Mouse (Mus musculus) layer of hippocampus, adult 8-10 months (tissue): ENCODE data around the gene Gzmk. TPM values are rescaled to one million over a fixed set of nuclear protein-coding genes. Genes with fewer than 3 reads are reported as not detected.

Experiments
- DNase-seq, 2 experiments: peaks; one replicate each; pipeline ENCODE4 v3.0.0; 2022; ENCODE audit warnings: low spot score in 2 of 2
- total RNA-seq, 4 experiments: library from RNA; stranded (reverse); gene quantifications; 2 replicates each; pipeline ENCODE4 v1.2.4; 2022

Gene Gzmk
- total RNA-seq, 4 experiments from 2014 or later, result 0.25 to 0.43 (median 0.38) TPM; not detected in 1

DNA sequence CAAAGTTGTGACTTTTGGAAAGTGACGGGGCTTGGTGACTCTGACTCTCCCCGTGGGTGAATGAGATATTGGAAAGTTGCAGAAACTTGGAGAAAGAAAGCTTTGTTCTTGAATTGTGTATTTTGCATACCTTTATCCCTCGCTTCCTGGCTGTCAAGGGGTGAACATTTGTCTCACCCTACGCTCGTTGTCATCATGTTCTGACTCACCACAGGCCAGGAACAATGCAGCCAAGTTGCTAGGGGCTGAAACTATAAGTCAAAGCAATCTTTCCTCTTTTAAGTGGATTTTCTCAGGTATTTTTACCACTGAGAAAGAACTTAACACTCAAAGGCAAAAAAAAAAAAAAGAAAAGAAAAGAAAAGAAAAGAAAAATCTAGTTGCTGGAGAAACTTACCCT is 22.6 kb downstream of the Gzmk start:
- DNase-seq, result no peak

- no peak for DNase-seq
These were observed 23.5 kb downstream of the Gzmk start for GRCm38 (mm10) chr13:113202184-113202583.

DNA sequence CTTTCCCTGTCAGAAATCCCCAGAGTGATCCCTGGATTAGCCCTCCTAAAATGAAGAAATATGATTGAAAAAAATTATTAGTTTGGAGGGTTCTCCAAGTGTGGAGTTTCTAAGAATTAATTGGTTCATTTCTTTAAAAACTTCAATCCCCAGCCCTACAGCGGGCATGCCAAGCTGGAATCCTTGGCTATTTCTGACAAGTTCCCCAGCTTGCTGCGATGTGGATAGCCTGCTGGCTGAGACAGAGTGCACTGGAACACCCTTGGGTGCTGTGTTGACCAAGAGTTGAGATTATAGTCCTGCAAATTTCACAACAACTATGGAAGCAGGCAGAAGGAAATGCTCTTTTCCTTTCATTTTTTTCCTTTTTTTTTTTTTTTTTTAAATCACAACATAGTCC is 24.1 kb downstream of the Gzmk start:
- no peak for DNase-seq

- no peak for DNase-seq
These were observed 25.0 kb downstream of the Gzmk start for GRCm38 (mm10) chr13:113200726-113201125.

GRCm38 (mm10) chr13:113199331-113199730 is 26.4 kb downstream of the Gzmk start:
- no peak for DNase-seq

DNA sequence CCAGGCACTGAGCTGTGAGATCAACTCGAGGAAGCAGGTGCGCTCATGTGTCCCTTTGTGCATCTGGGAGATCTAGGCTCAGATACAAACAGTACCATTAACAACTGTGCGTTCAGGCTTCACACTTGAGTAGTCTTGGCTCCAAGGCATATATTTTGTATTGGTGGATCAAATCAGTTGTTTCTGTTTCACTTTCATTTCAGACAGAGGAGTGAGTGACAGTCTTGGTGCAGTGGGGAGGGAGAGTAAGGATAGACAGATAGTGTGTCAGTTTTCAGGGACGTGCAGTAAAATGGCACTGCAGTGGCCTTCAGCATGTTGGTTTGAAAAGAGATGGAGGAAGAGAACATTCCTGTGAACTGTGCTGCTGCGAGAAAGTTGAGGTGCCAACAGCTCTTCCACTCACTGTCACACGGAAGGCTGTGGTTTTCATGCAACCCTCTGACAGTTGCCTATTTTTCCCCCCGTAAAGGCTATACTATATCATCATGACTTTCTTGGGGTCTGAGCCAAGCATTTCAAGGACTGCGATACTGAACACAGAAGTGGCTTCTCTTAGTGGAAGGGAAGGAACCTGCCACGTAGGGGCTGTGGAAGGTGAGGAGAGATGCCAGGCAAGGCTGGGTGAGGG is 27.7 kb downstream of the Gzmk start:
- DNase-seq, result no peak

DNA sequence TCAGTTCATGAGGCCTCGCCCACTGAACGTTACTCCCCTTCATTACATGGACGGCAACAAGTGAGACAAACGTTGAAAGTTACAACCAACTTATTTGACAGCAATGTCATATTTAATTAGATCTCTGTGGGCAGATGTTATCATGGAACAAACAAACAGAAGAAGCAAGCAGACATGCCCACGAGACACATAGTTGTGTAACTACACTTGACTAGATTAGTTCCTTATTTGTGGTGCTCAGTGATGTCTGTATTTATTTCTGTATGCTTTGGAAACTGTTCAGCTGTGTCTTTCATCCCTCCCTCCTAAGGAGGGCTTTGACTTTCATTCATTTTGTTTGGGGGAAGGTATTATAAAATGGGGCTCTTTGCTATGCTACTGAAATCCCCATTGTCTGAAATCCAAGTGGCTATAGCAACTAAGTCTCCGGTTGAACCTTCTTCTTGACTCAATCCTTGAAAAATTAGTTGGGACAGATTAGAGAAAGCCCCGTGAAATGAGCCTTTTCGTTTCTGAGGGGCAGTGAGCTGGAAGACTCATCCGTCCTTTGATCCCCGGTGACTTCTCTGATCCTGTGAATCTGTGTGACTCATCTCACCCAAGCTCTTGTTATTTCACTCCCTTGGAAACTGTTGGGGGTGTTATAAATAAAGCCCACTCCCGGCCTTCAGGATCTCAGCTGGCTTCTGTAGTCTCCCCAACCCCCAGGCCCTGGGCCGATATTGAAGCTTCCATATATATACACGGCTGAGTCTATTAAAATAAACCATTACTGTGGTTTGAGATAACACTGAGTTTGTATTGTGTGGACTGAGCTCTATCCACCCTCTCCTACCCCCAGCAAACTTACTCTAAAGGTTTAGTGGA is 28.7 kb downstream of the Gzmk start:
- DNase-seq, result no peak

GRCm38 (mm10) chr13:113183720-113184119 is 42.0 kb downstream of the Gzmk start:
- no peak for DNase-seq

- no peak for DNase-seq
These were observed 42.4 kb downstream of the Gzmk start for GRCm38 (mm10) chr13:113183310-113183709.

DNA sequence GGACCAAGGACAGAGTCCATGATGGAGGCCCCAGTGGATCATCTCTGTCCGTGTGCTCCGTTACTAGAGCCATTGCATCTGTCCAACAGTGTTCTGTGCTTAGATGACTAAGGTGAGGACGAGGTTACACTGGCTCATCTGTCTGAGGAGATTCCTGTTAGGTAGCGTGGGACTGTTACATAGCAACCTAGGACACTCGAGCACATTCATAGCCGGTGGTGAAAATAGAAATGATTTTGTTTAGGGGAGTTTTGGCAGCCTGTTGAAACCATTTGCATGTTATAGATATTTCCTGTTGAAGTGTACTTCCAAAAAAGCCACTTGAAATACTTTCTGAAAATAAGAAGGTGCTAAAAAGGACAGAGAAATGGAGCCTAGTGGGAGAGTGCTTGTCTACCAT is 51.5 kb downstream of the Gzmk start:
- DNase-seq, result no peak

DNA sequence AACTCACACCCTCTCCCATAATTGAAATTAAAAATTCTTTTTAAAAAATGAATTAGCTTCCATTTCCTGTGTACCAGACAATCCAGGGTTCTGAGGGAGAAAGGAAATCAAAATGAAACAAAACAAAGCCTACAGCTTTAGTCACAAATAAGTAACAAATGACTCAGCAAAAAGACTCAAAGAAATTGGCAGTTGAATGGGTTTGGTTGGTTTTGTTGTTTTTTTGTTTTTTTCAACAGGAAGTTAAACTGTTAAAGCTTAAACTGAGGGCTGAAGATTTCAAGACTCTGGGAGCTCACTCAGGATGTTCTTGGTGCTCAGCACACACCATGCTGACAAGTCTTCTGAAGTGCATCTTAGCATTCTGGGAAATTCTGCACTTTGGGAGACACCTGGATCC is 55.5 kb downstream of the Gzmk start:
- DNase-seq, result no peak

DNA sequence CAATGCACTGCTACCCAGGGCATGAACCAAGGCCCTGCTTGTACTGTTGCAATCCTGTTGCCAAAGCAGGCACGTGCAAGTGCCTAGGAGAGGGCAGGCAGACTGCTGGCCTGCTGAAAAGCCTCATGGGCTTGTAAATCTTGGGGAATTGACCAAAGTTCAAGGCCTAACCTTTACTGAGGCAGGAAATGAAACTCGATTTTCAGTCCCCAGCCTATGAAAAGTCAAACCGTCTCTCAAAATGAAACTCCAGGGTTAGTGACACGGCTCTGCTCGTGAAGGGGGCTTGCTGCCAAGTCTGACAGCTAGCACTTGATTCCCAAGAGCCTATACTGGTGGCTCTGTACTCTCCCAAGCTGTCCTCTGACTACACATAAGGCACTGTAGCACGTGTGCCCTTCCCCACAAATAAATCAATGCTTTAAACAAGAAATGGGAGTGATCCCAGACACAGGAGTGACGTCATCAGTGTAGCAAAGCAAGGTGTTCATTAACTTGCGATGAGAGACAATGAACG is 57.6 kb downstream of the Gzmk start:
- DNase-seq, result no peak

DNA sequence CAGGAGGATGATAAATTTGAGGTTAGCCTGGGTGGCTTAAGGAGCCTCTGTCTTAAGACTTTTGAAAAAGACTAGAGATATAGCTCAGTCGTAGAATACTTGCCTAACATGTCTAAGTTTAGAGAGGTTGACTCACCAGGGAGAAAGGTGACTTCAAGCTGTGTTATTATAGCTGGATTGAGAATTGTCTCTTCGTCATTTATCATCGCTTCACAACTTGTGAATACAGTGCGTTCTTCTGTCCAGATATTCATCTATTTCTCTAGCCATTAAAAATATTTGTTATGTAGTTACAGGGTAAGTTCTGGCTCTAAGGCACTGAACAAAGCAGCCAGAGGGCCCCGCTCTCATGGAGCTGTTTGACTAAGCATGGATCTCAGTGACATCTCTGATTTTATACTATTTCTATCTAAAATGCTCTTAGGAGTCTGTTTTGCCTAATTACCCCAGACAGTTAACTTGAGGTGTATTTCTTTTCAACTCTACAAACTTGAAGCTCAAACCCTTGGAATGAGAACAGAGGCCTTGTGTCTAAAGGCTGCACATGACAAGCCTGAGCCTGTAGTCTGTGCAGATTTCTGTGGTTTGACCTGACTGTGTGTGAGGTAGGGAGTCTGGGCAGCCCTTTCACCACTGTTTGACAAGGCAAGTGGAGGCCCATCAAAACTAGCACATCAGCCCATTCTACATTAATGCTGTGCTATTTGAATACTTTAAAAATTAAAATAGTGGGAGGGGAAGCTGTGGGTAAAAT is 61.3 kb downstream of the Gzmk start:
- no peak for DNase-seq

GRCm38 (mm10) chr13:113151556-113151955 is 74.2 kb downstream of the Gzmk start:
- DNase-seq, result no peak

GRCm38 (mm10) chr13:113139597-113139996 is 86.1 kb downstream of the Gzmk start:
- no peak for DNase-seq

DNA sequence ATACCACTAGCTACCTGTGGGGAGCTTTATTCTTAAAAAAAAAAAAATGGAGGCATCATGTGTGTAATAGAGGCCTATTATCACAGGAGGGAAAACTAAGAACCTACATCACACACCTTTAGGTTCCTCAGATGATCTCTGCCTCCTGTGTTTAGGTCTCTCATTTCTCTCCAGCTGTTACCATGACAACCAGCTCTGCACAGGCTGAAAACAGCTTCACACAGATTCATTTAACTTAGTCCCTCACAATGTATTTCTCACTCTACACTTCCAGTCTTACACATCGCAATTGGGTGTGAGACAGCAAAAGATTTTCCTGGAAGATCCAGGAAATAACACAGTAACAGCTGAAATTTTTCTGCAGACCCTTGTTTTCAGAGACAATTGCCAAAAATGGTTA is 95.7 kb downstream of the Gzmk start:
- DNase-seq, result no peak

Other genes with a start within 250 kb of the Gzmk start
- gene Ccno, start 238.1 kb downstream of the Gzmk start, total RNA-seq, result 1 to 10 TPM; 4.3 to 6.1 (median 5.1) TPM
- under 1 TPM; 0.45 to 0.63 (median 0.60) TPM for gene Mcidas, start 232.1 kb downstream of the Gzmk start, total RNA-seq
- gene Cdc20b, start 190.8 kb downstream of the Gzmk start, total RNA-seq, result under 1 TPM in 1 of 4 experiments, not detected in 3; 0.51 TPM
- 1 to 10 TPM; 6.2 to 7.6 (median 6.7) TPM for gene Gpx8, start 179.5 kb downstream of the Gzmk start, total RNA-seq
- not detected for gene Gzma, start 124.9 kb downstream of the Gzmk start, total RNA-seq
- under 1 TPM in 2 of 4 experiments, not detected in 2; 0.20 to 0.21 TPM for gene Esm1, start 16.2 kb downstream of the Gzmk start, total RNA-seq
- gene BC067074, start 67.3 kb upstream of the Gzmk start, total RNA-seq, result 1 to 10 TPM; 1.1 to 2.6 (median 1.9) TPM